Mouse (Mus musculus) left cerebral cortex, adult 8-10 months (tissue): ENCODE data around the gene Slc39a3. TPM values are rescaled to one million over a fixed set of nuclear protein-coding genes. Genes with fewer than 3 reads are reported as not detected.
"Not testable (repeated sequence)": the region's sequence is repeated elsewhere in the genome, so short reads cannot be mapped to it uniquely, and the experiment has no call there.

Experiments used
- DNase-seq, 2 experiments: peaks; one replicate each; pipeline ENCODE4 v3.0.0; 2022; ENCODE audit warnings: low spot score in 2 of 2
- total RNA-seq, 4 experiments: library from RNA; stranded (reverse); gene quantifications; 2 replicates each; pipeline ENCODE4 v1.2.4; 2022

Gene Slc39a3
- 10 to 100 TPM; 53.9 to 58.9 (median 56.4) TPM for total RNA-seq

DNA sequence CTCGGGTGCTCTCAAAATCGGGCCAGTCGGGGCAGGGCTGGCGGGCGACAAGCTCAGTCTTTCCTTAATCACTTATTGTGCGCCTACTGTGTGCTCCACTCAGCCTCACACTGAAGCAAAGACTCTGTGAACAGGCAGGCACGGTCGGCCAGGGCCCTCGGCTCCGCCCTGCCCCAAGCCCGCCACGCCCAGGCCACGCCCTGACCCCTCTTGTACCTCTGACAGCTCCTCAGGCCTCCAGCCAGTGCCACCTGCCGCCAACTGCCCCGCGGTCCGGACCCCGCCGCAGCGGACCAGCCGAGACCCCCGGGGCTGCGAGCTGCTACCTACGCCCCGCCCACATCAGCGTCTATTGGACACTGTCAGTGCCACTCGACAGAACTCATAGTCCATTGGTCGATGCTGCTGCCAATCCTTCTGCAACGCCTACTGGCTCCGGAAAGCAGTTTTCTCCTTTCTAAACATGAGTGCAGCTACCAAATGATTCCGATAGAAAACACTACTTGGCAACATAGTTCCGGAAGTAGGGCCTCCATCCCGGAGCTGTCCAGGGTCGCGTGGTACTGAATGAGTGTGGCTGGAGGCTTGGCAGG, at the start of gene Slc39a3:
TSS of gene Slc39a3 (minus strand) at position 439 of the 593 bp plus-strand sequence.
- peak; percentile 97 to 100 for DNase-seq

DNA sequence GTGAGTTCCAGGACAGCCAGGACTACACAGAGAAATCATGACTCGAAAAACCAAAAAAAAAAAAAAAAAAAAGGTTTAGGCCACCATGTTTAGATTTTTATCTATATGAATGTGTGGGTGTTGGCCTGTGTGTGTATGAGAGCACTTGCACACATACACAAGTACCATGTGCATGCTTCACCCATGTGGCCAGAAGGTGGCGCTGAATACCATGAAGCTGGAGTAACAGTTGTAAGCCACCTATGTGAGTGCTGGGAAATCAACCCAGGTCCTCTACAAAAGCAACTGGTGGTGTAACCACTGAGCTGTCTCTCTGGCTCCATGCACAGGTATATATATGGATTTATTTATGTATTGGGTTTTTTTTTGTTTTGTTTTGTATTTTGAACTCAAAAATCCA, 49.8 kb upstream of the Slc39a3 start:
- DNase-seq: no peak

GRCm38 (mm10) chr10:81082168-81082960, 45.1 kb upstream of the Slc39a3 start:
- DNase-seq: peak in 1 of 2 experiments; percentile 62

DNA sequence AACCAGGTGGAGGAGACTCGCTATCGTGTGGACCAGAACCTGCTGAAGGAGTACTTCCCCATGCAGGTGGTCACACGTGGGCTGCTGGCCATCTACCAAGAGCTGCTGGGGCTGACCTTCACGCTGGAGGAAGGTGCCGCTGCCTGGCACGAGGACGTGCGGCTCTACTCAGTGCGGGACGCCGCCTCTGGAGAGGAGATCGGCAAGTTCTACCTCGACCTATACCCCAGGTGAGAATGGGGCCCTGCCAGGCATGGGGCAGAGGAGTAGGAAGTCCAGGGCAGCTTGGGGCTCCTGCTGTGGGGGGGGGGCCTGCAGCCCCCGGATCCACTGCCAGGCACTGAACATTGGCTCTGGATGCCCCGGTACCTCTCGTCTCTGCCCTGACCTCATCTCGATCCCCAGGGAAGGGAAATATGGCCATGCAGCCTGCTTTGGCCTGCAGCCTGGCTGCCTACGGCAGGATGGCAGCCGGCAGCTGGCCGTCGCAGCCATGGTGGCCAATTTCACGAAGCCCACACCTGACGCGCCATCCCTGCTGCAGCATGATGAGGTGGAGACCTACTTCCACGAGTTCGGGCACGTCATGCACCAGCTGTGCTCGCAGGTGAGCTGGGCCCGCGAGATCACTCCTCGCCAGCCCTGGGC, 42.9 kb upstream of the Slc39a3 start:
- no peak for DNase-seq

- DNase-seq: no peak
Measured at GRCm38 (mm10) chr10:81077916-81078315, 40.7 kb upstream of the Slc39a3 start.

GRCm38 (mm10) chr10:81076356-81076755, 39.1 kb upstream of the Slc39a3 start:
- no peak for DNase-seq

DNA sequence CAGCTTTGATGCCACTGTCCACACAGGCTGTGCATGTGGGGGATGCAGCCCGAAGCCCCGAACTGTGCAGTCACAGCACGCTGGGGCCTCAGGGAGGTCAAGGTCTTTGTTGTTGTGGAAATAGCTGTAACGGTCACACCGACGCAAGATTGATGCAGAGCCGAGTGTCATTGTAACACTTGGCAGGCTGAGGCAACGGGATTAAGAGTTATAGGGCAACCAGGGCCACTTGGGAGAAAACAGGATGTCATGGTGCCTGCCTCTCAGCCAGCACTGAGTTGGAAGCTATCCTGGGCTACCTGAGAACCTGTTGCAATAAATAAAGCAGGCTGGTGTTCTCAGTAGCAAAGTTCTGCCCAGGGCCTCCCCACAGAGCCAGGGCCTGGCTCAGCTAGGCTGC, 38.5 kb upstream of the Slc39a3 start:
- no peak for DNase-seq

DNA sequence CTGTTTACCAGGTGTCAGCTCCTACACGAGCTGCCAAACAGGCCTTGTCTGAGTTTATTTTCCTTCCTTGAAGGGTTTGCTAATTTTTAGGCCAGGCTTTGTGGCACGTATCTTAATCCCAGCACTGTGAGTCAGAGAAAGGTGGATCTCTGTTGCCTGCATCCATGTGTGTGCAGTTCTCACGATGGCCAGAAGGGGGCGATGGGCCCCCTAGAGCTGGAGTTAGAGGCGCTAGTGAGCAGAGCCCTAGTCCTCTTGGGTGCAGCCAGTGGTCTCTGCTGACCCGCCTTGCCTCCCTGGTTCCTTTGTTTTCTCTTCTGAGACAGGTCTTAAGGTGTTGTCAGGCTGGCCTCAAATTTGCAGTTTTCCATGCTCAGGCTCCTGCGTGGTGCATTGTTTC, 36.2 kb upstream of the Slc39a3 start:
- no peak for DNase-seq

GRCm38 (mm10) chr10:81072290-81072689, 35.1 kb upstream of the Slc39a3 start:
- no peak for DNase-seq

- DNase-seq: peak; percentile 85 to 98
Measured at GRCm38 (mm10) chr10:81069836-81070235, 32.6 kb upstream of the Slc39a3 start, which contains the start of gene Thop1. TSS of gene Thop1 (plus strand) at chr10:81070035.

GRCm38 (mm10) chr10:81068706-81069105, 31.5 kb upstream of the Slc39a3 start:
- no peak for DNase-seq

DNA sequence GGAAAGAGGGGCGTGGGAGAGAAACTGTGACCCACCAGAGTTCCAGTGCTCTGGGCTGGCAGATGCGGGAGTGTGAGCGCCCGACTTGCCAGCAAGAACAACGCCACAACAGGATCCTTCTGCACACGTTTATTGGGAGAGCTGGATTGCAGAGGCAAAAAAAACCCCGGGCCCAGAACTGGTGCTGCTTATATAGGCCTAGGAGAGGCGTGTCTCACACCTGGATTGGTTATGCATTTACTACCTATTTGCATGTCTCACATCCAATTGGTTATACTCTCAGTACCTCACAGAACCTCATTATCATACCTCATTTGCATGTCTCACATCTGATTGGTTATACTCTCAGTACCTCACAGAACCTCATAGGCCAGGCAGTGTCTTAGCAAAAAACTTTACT, 27.3 kb upstream of the Slc39a3 start:
- DNase-seq: not testable (repeated sequence)

DNA sequence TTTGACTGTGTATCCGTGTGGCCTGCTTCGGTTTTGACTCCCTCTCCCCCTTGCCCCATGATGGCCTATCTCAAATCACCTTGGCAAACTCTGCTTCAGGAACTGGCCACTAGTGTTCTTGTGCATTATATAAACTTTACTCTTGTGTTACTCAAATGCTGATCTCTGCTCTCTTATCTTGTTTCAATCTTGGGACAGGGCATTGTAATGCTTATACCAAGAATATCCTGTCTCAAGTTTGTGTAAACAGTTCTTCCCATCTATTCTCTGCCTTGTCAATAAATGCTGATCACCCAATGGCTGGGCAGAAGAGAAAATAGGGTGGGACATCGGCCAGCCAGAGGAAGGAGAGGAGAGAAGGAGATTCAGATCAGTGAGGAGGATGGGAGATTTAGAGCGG, 25.5 kb upstream of the Slc39a3 start:
- no peak for DNase-seq

GRCm38 (mm10) chr10:81059603-81060543, 22.6 kb upstream of the Slc39a3 start, which contains the start of gene Sgta:
TSS of gene Sgta (minus strand) at chr10:81060181.
- peak; percentile 97 to 100 for DNase-seq

GRCm38 (mm10) chr10:81058896-81059295, 21.7 kb upstream of the Slc39a3 start:
- DNase-seq: no peak

GRCm38 (mm10) chr10:81057406-81058130, 20.3 kb upstream of the Slc39a3 start:
- no peak for DNase-seq

- DNase-seq: not testable (repeated sequence)
Measured at GRCm38 (mm10) chr10:81055802-81056340, 18.6 kb upstream of the Slc39a3 start.

GRCm38 (mm10) chr10:81055169-81055568, 17.9 kb upstream of the Slc39a3 start:
- no peak for DNase-seq

- no peak for DNase-seq
Measured at GRCm38 (mm10) chr10:81052577-81052976, 15.4 kb upstream of the Slc39a3 start.

GRCm38 (mm10) chr10:81051133-81051532, 13.9 kb upstream of the Slc39a3 start:
- no peak for DNase-seq
